Mouse (Mus musculus): ENCODE data around the gene Gm20696.
A peak's percentile ranks its signal among the peaks of the same experiment; 100 is the strongest.

The Gm20696 gene

DNA sequence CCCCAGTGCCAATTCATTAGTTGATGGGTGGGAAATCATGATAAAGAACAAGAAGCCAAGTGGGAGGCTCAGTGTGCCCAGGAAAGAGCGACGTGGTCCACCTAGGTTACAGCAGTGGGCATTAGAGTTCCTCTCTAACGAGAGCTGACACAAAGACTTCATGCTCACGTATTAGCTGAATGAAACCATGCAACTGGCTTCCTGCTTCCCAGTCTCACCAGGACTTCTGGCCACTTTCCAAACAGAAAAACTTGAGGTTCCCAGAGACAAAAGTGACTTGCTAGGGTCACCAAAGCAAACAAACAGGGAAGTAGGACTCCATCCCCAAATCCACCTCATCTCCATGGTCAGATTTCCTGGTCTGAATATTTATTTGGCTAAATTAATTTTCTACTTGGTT lies 288.9 kb downstream of the Gm20696 start:
- DNase-seq = no peak

DNA sequence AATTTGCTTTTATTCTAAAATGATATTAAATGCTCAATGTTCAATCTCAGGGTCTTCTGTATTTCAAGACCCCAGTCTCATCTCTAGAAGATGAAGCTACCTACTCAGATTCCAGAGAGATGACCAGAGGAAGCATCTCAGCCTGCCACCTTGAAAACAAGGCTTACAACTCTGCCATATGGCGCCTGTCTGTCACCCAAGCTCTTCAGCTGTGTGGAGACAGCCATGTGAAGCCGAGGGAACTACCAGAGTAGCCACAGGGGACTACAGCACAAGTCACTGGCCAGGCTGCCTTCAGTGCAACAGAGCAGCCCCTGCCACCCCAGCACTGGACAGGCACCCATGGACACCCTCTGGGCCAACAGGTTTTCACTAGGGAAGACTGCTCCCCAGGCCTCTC lies 289.5 kb downstream of the Gm20696 start:
- no peak for DNase-seq

DNA sequence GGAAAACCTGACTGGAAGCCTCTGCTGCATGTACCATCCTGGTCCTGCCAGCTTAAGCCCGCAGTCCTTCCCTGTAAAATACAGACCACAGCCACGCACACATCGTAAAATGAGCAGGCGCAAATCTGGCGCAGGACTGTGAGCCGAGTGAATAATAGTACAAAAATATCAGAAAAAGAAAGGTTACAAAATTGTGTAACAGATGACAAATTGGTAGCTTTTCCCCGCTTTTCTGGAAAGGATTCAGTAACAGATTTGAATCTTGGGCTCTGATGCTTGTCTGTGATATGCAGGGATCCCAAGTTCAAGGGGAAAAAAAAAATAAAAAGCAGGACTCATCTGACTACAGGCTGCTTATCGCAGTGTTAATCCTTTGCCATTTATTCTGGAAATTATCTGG lies 289.9 kb downstream of the Gm20696 start:
- no peak for DNase-seq

DNA sequence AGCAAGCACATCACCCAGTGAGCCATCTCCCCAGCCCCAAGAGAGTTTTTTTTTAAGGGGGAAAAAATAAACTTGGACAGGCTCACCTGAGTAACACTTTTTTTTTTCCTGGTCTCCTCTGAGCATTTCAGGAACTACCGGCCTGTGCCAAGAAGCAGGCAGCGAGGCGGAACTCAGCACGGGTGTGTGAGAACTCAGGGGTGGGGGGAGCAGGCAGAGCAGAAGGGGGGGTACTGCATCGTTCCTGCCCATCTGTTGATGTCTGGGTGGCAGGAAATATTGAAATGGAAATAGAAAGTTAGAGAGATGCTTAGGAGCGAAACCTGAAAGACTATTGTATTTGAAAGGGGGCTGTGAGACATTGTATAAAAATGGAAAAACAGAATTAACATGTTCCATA lies 290.7 kb downstream of the Gm20696 start:
- DNase-seq = peak; percentile 52

DNA sequence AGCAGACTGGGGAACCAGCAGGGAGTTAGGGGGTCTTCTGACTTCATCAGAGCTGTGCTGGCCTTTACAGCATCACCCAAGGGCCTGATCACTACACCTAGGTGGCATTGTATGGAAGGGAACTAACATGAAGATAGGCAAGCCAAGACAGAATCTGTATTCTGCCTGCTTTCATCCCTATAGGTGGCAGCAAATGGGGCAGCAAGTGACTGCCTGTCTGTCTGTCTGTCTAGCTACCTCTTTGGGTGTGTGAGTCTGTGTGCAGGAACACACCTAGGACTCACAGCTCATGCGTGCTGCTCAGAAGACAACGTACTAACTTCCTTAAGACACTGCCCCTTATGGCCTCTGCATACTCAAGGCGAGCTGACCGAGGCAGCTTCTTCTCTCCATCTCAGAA lies 291.2 kb downstream of the Gm20696 start:
- DNase-seq = no peak

DNA sequence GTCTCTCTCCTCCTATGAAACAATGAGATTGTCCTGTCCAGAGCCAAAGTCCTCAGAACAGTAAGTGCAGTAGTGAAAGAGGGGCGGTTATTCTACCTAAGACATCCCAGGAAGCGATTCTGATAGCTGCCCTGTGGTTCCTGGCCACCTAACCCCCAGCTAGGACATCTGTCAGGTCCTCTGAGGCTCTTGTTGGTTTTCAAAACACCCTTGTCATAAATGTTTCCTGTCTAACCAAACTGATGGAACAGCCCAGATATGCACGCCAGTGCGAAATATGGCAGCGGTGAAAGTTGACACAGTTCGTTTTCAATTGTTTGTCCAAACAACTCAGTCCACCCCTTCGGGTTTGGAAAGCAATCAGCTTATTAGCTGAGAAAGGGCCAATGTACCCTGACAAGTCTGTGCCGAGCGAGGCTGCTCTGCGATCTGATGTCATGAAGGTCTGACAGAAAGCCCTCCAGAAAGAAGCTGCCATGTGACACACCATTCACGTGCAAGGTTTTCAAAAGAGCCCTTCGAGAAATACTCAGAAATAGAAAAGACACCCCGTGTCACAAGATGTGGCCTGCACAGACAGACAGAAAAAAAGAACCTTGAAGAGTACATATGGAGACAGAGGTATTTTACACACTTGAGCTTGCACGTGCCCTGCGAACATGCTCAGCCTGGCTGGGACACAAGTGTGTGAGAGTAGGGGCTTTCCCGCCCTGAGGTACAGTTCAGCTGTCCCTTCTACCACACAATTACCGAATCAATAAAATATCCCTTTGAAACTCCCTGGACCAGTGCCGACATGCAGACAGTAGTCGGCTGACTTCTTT lies 291.9 kb downstream of the Gm20696 start:
- DNase-seq = no peak

DNA sequence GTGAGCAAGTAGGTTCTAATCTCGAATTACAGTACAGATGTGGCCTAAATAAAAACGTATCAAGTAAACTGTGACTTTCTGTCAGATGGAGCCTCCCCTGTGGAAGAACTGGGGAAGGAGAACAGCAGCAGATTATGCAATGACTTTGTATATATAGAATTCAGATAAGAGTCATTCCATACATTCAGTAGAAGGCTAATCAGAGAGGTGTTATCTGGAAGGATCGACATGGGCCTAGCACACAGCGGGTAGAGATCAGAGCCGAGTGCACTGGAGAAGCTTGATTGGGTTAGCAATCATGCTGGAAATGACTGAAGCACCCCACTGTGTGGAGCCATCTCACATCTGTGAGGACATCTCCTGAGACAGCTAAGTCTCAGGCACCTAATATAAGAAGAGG lies 294.2 kb downstream of the Gm20696 start:
- no peak for DNase-seq

DNA sequence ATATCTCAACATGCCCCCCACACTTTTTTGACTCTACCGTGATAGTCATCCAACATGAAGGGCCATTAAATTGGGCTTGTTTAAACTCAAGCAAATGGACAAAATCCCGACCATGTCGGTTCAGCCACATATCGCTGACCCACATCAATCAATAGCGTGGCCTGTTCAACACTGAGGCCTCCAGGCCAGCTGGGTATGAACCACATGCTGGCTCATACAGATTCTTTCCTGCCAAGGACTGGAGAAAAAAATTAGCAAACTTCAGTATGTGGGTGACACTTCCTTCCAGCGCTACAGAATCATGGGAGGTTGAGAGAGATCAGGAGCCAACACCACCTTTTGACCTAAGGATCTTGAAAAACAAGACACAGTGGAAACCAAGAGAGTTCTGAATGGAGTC lies 294.6 kb downstream of the Gm20696 start:
- no peak for DNase-seq

DNA sequence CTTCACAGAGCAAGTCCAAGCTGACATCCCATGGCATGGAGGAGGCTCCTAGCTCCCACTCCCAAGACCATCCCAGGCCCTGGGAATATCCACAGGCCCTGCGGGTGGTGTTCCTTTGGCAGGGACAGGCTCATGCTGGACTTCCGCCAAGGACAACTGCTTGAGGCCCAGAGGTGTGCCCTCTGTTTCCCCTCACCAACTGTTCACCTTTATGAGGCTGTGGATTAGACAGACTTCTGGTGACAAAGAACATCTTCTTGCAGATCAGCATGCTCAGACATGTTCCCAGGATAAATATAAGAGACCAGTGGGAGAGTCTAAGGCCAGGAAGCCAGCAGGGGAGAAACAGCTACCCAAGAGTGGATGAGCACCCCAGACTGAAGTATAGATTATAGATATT lies 296.7 kb downstream of the Gm20696 start:
- no peak for DNase-seq

DNA sequence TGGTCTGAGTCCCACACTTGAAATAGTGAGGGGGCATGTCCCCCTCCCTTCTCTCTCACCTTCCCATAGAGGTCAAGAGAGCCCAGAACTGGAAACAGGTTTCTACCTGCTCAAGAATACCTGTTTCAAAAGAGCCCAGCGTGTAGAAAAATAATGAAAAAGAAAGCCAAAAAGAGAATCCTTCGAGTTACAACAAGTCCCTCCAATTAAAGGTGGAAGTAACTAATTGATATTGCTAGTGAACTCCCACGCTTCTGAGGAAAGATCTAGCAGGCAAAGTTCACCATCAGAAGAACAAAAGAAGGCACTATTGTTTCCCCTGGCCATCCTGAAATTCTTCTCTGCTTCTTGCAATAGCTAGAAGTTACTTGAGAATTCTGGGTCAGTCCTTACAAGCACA lies 297.4 kb downstream of the Gm20696 start:
- no peak for DNase-seq

DNA sequence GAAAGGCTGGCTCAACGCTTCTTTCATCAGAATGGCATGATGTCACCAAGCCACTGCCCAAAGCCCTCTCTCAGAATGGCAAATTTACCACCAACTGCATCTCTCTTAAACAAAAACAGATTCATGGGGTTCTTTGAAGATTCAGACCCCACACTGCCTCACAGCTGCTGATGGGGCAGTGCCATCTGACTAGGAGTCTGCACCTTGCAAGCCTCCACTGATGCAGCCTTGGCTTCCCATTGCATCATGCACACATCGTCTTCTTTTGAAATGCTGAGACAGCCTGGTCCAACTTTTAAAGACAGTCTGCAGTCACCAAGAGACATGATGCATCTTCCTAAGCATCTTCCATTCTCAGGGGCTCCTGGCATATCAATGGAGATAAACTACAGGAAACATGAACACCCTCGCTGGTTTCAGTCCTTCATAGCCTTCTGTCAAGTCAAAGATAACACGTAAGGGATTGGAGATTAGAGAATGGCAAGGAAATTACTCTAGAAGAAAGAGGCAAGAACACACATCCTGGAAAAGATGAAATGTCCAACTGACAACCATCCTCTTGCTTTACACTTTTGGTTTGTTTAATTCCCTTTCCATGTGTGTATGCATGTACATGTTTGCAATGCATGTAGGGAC lies 298.4 kb downstream of the Gm20696 start:
- no peak for DNase-seq

DNA sequence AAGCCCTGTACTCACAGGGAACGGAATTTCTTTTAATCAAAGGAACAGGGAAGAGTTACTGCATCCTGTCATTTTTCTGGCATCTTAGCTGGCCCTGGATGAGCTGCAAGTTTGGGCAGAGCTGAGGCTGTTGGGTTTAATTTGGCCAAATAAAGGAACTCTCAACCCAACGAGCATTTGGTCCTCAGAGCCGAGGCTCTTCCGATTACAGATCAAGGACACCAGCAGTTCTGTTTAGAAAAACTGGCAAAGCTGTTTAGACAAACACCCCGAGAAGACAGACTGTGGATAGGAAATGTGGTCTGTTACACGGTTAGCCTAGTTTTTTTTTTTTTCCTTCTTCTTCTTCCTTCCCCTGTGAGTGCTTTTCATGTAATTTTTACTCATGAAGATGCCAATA lies 302.1 kb downstream of the Gm20696 start:
- DNase-seq = no peak

DNA sequence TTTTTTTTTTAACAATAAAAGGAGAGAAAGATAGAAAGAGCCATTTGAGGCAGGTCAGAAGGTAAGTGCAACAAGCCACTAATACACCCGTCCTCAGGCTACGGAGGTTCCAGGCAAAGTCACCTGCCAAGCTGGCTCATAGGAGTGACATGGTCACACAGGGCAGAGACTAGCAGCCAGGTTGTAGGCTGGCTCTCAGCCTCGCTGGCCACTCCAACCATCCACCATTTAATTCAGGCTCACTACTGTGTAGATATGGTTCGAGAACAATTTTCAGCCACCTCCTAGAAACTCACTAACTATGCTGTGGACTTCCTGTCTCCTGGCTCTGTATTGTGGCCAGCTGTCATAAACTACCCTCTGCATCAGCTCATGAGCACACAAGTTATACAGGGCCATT lies 306.0 kb downstream of the Gm20696 start:
- no peak for DNase-seq

DNA sequence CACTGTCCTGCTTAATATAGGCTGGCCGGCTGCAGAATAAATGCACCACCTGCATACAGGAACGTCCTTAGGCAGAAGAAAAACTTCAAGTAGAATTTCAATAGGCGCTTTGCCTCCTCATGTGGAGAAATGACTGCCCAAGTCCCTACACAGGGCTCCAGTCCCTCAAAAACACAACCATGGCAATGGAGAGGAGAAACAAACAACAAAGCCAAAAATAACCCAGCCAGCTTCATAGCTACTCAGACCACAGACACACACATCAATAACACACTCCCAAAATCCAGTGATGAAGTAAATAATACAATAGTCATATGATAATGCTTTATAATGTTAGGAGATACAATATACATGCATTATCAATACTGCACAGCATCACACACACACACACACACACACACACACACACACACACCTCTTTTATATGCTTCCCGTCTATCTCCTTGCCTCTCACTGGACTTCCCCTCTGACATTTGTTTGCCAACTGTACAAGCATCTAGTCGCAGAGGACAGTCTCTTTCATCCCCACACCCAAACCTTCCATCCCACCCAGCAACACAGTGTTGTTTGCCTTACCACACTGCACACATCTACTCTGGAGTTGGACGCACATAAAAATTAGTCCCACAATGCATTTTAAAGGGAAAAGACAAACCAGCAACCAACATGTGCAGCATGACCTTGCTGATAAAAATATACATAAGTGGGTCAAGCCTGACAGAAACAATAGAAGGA lies 306.7 kb downstream of the Gm20696 start:
- no peak for DNase-seq

DNA sequence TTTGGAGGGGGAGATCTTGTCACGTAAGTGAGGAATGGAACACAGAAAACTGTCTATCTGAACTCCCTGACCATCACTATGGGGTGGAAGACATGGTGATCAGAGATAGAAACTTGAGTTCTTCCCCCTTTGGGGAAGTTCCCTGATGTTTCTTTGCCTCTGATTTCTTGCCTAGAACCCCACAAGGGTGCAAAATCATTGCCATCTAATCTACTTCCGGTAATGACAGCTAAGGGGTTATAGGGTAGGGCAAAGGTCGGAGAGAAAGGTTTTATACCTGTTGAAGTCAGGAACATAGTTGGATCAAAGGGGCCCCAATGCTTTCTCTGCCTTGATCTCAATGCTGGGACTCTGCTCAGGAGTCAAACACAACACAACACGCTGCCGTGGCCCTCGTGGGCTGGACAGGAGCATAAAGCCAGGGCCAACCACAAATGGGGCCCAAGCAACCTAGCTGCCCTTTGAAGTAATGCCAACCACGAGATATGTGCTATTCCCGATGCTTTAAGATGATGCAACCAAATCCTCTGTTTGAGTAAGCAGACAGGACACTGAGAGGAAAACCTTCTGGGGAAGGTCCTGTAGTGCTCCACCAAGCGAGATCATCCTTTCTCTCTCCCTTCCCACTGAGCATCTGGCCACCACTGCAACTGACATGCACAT lies 307.4 kb downstream of the Gm20696 start:
- DNase-seq = no peak

DNA sequence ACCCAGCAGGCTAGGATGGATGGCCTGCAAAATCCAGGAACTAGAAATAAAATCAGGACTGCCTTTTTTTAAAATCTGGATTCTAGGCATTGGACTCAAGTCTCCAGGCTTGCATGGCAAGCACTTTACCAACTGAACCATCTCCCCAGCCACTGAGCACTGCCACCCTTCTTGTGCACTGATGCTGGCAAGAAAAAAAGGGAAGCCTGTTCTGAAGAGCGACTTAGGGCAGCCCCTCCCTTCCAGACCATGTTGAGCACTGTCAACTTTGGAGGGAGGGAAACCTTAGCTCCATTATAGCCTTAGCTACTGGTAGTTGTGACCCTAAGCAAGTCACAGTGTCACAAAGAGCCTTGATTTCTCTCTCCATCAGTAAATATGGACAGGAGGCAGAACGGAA lies 308.7 kb downstream of the Gm20696 start:
- no peak for DNase-seq

DNA sequence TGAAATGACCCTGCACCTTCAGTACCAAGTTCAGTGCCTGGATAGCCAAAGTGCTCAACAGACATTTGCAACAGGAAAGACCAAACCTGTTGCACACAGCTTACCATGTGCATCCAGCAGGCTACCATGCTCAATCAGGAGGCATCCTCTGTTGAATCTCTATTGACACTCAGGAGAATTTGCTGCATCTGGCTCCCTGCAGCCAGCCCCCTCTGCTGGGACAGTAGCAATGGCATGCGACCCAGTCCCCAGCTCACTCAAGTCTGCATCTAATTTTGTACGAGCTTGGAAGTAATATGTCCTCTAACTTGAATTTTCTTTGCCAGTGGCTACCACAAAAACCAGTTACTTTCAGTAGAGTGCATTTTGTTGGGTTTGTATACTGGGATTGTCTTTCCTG lies 312.3 kb downstream of the Gm20696 start:
- DNase-seq = no peak

DNA sequence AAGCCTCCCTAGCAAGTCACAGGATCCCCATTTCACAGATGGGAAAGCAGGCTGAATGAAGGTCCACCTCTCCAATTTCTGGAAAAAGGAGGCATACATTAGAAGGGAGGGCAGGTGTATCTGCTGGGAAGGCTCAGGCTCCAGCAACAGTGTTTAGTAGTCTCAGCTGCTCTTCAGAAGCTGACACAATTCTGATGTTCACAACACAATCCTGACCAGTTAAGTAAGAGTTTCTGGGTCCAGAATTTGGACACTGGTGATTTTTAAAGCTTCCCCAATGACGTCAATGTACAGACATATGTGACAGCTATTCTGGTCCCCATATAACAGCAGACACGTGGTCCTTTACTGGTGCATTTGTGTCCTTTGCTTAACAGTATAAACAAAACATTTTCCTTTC lies 313.2 kb downstream of the Gm20696 start:
- DNase-seq = no peak

DNA sequence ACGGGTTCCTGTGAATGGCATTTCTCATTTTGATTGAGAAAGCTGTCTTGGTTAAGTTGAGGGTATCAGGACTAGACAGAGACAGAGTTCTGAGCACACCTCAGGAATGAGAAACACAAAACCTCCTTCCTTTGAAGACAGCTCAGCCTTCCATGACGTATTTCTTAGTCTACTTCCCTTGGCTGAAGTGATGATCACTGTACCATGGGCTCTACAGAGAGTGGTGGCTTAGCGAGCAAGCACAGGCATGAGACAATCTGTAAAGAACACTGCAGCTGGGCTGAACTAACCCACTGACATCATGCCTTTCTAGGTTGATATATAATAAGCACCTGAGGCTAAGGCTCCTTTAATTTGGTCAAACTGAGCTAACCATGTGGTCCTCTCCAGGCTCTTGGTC lies 316.0 kb downstream of the Gm20696 start:
- no peak for DNase-seq

DNA sequence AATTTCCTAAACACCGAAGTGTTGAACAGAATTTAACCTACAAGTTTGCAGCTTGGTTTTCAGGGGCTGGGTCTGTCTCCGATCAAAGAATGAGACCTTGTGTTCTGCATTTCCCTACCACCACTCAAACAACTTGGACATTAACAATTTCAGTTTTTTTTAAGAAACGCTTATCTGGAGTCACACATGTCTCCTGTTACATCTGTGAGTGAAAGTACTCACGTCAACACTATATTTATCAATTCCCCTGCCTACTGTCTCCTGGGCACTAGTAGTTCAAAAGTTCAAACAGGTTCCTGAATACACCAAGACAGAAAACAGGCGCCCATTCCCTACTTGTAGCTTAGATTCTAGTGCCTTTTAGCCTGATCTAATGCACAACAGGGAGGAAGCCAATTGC lies 316.4 kb downstream of the Gm20696 start:
- no peak for DNase-seq

DNA sequence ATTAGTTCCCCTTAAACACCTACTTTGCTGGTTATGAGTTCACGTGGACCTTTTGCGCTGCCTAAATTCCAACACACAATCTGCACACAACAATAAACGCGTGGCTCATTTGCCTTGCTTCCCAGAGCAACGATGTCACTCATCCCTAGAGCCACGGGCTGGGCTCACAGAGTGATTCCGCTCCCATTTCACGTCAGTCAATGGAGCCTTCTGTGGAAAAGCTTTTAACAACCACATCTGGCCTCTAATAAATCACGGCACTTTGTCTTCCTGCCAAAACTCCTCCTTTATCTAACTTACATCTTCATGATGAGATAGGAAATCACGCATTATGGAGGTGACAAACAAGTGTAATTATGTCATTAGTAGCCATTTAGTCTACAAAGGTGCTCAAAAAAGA lies 318.8 kb downstream of the Gm20696 start:
- DNase-seq = no peak

DNA sequence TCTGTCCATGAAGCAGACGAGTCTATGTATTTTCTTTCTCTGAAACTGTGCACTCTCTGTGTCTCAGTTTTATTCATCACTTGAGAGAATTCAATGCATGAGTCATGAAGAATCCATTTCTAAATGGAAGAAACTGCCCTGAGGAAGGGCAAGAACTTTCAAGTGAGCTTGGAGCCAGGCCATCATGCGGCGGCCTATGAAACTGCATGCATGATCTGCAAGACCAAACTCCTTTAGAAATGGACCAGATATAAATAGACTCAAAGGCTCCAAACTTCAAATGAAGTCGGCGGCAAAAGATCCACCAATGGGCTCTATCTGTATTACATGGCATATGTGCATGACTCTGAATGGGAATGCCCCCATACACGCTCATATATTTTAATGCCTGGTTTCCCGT lies 321.6 kb downstream of the Gm20696 start:
- DNase-seq = no peak

DNA sequence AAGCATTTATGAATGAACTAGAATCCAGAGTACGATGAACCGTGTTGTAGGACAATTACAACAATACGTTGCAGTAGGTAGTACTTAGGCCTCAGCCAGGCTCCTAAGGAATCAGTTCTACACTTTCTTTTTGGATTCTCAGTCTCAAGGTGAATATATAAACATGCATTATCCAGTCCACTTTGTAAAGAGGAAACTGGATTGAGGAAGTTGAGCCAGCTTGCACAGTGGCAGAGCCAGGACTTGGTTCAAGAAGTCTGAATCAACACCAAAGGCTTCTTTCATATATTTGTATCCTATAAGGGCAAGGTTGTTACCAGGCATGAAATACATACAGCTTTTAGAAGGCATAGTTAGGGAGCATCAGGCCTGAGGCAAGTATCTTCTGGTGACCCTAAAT lies 322.2 kb downstream of the Gm20696 start:
- DNase-seq = no peak

DNA sequence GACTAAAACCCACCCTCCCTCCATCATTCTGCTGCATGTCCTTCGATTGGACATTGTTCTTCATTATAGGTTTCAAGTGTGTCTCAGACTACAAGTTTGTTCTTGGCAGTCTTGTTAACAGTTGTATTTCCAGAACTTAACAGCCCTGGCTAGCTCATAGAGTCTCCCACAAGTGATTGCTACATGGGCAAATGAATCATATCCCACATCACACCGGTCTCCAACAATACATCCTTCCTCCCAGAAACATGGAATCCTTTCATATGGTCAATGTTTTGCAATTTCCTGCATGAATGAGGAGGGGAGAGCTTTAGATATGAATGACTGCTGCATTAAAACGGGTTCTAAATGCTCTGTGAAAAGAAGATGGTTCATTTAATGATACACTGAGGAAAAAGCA lies 322.8 kb downstream of the Gm20696 start:
- DNase-seq = no peak

Measured in right cerebral cortex, postnatal 25 days (tissue).